Mouse (Mus musculus) ES-CJ7 (cell line): ENCODE measurements around the gene Irs3.
A peak's percentile ranks its signal among the peaks of the same experiment; 100 is the strongest.
"Not testable (repeated sequence)": the region's sequence is repeated elsewhere in the genome, so short reads cannot be mapped to it uniquely, and the experiment has no call there.

Source experiments
- DNase-seq: peaks from one replicate; pipeline ENCODE4 v3.0.0; 2011; ENCODE audit warnings: low read depth, low spot score

Gene Irs3

GRCm38 (mm10) chr5:137623937-137624530 lies 21.5 kb downstream of the Irs3 start:
- no peak for DNase-seq

DNA sequence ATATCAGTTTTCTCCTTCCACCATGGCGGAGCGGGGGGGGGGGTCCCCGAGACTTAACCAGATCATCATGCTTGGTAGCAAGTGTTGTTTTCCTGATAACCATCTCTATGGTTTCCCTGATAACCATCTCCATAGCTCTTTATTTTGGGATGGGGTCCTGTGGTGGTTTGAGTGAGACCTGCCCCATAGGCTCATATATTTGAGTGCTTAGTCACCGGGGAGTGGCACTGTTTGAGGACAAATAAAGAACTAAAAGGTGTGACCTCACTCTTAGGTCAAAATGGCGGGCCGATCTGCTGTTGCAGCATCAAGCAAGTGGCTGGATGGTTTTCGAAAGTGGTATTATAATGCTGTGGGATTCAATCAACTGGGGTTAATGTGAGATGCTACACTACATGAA lies 30.2 kb downstream of the Irs3 start:
- DNase-seq = no peak

DNA sequence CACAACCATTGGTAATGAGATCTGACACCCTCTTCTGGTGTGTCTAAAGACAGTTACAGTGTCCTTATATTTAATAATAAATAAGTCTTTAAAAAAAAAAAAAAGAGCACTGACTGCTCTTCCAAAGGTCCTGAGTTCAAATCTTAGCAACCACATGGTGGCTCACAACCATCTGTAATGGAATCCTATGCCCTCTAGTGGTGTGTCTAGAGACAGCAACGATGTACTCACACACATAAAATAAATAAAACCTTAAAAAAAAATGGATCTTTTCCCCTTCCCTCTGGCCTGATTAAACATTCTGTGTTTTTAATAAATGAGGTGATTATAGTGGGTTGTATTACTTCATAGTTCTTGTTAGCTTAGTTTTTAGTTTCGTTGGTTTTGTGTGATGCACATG lies 30.6 kb downstream of the Irs3 start:
- DNase-seq = not testable (repeated sequence)

GRCm38 (mm10) chr5:137613550-137613949 lies 32.0 kb downstream of the Irs3 start, which contains the start of gene Pcolce:
Pcolce (minus strand) TSS chr5:137613784.
- DNase-seq = peak; percentile 69

- DNase-seq = no peak
Observed at GRCm38 (mm10) chr5:137613076-137613475, 32.4 kb downstream of the Irs3 start.

- no peak for DNase-seq
Observed at GRCm38 (mm10) chr5:137611245-137611602, 34.3 kb downstream of the Irs3 start.

GRCm38 (mm10) chr5:137610548-137611244 lies 34.8 kb downstream of the Irs3 start:
- peak; percentile 89 for DNase-seq

- DNase-seq = no peak
Observed at GRCm38 (mm10) chr5:137610056-137610455, 35.5 kb downstream of the Irs3 start.

GRCm38 (mm10) chr5:137609292-137609691 lies 36.2 kb downstream of the Irs3 start:
- DNase-seq = no peak

DNA sequence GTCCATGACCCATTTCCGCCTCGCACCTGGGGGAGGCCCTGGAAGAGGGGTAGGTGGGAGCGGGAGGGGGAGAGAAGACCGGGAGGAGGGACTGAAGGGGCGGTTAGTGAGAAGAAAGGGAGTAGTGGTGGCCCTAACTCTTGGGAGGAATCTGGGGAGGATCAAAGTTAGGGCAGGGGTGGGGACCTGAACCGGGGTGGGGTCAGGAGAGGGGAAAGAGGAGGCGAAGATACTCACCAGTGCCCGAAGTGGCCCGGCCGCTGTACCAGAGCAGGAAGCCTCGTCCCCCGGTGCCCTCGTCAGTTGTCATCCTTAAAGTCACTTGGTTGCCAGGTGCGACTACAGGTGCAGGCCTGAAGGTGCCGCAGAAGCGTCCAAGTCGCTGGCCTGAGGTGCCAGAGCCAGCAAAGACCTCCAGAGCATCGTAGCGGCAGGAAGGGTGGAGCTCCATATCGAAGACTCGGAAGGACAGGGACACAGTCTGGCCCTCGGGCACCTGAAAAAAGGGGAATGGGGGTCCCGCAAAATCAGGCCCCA lies 36.8 kb downstream of the Irs3 start:
- DNase-seq = peak; percentile 53

DNA sequence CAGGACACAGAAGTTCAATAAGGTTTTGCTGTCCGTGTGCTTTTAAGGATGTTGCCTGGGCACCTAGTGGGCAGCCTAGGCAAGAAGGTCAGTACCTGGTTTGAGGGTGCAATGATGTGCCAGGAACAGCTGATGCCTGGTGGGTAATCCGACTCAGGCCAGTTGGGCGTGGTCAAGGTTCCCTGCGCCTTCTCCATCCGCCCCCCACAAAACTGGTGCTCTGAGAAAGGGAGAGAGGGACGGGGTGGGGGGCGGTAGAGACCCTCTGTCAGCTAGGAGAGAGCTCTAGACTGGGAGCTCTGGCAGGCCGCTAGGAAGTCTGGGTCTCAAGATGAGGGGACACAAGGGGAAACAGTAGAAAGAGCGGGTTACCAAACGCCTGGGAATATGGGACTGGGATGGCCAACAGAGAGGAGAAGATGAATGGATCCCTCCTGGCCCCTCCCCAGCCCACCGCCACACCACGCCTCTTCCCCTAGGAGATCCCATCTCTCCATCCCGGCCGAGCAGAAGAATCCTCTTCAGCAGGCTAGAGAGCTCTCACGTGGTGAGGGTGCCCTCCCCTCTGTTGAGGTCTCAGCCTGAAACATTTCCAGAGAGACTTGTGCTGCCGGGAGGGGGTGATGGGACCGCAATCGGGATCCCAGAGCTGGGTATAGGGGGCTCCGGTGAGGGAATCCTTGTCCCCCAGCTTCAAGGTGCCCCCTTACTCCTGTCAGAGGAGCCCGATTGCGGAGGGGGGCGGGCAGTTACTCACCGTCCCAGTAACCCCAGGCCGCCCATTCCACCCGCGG lies 37.5 kb downstream of the Irs3 start:
- DNase-seq = peak; percentile 86

- peak; percentile 74 for DNase-seq
Observed at GRCm38 (mm10) chr5:137601365-137601729, 44.2 kb downstream of the Irs3 start.

GRCm38 (mm10) chr5:137600619-137601364 lies 44.7 kb downstream of the Irs3 start, which contains the start of gene Mospd3:
Mospd3 (minus strand) TSS chr5:137601058.
- peak; percentile 99 for DNase-seq

DNA sequence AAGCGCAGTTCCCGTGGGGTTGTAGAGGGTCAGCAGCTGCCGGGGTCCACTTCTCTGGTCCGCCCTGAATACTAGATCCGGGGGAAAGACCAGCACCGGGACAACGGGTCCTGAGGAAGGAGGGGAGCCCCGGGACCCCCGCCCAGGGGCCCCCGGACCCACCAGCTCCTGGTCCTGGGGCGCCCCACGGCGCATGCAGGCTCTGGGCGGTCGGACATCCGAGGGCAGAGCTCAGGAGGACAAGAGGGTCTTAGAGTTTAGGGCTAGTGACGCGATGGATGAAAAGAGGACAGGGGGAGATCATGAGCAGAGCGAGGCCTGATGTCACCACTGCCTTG lies 45.3 kb downstream of the Irs3 start:
- DNase-seq = no peak

- no peak for DNase-seq
Observed at GRCm38 (mm10) chr5:137599600-137599999, 45.9 kb downstream of the Irs3 start.

DNA sequence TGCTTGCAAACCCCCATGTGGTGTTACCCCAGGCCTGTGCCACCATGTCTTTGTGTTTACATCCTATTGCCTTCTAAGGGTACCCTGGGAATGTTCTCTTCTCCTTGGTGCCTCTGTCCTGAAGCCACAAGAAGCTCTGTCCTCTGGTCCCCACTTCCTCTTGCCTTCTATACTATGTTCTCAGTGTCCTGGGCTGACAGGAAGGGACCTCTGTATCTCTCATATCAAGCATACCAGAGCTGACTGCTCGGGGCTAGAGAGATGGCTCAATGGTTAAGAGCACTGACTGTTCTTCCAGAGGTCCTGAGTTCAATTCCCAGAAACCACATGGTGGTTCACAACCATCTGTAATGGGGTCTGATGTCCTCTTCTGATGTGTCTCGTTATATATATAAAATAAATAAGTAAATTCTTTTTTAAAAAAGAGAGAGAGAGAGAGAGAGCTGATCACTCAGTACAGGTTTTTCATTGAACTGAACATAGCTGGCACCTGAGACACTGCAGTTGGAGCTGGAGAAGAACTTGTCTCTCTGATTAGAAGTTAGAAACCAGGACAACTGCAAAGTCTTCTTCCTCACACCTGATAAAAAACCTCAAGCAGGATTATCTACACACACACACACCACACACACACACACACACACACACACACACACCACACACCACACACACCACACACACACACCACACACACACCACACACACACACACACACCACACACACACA lies 47.3 kb downstream of the Irs3 start:
- no peak for DNase-seq

DNA sequence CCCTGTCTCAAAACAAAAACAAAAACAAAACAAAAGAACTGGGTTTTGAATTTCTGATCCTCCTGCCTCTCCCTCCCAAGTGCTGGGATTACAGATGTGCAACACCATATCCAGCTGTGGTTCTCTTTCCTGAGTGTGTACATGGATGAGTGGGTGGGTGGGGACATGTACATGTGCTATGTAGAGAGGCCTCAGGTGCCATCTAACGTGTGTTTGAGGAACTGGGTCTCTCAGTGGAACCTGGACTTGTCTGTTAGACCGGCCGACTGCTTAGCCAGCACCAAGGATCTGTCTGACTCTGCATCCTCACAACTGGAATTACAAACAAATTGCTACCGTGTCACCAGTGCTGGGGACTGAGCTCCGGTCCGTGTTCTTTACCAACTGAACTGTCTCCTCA lies 47.9 kb downstream of the Irs3 start:
- DNase-seq = peak; percentile 51

DNA sequence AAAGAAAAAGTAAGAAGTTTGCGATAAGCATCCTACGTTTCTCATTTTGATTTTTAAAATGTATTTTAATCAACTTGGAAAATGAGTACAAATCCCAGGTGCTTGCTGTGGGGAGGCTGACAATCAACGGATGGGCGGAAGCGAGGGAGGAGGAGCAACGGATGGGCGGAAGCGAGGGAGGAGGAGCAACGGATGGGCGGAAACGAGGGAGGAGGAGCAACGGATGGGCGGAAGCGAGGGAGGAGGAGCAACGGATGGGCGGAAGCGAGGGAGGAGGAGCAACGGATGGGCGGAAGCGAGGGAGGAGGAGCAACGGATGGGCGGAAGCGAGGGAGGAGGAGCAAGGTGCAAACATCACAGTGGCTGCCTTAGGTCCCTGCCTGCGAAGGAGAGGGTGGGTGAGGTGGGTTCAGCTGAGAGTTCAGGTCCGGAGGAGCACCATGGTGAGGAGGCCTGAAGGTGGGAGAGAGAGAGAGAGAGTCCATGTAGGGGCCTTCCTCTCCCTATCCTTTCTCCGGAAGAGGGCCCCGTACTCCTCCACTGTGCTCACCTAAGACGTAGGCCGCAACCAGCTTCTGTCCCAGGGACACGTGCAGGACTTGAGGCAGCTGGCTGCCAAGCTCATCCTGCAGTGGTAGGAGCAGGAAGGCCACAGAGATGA lies 48.8 kb downstream of the Irs3 start:
- DNase-seq = peak; percentile 67

DNA sequence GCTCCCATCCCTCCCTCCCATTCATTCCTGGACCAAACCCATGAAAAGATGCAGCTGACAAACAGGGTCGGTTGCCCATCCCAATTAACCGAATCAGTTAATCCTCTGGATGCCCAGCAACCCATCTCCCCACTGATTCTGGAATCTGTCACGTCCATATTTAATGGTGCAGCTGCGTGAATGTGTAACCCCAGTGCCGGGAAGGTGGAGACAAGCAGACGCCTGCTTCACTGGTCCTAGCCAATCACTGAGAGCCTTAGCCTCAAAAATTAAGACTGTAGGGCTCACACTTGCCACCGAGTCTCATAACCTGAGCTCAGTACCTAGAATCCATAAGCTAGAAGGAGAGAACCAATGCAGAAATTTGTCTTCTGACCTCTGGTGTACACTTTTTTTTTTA lies 49.6 kb downstream of the Irs3 start:
- DNase-seq = no peak
